Mouse (Mus musculus): ENCODE measurements at regions not wholly inside any gene's neighbourhood (a gene's known extent, or its start where the extent isn't known, plus 50 kb on each side); places are given as distances from the start of the nearest gene placed in this dataset.
A peak's percentile ranks its signal among the peaks of the same experiment; 100 is the strongest.

- no peaks in the 10 kb centered on the region for H3K36me3 ChIP-seq (ENCODE audit: control insufficient read depth, insufficient read depth, low read length)
- no peaks in the 10 kb centered on the region for H3K4me1 ChIP-seq (ENCODE audit: control insufficient read depth, insufficient read depth, low read depth, low read length)
- no peaks in the 10 kb centered on the region for H3K27me3 ChIP-seq (replicated peaks; ENCODE audit: control insufficient read depth, insufficient read depth, low read length)
- H3K27ac ChIP-seq (ENCODE audit: low read depth, low read length), result no peak overlapping the region
- H3K9ac ChIP-seq (ENCODE audit: low read depth, low read length), result no peak overlapping the region
- no peak overlapping the region for H3K4me3 ChIP-seq (ENCODE audit: low read length)
- H3K9me3 ChIP-seq (ENCODE audit: control insufficient read depth, low read length), result no peaks in the 10 kb centered on the region
- no peak for ATAC-seq
- no peak overlapping the region for H3K4me2 ChIP-seq (ENCODE audit: low read length)
- WGBS, result 73% methylated on average over 2 of the region's 2 CpGs
Measured at GRCm38 (mm10) chr3:136508575-136508974, 161.3 kb upstream of the Ppp3ca start.

- Histone ChIP-seq H3K9ac (ENCODE audit: low read depth, low read length) (no peak overlapping the region), H3K4me2 (ENCODE audit: low read length) (no peak overlapping the region), H3K36me3 (ENCODE audit: control insufficient read depth, insufficient read depth, low read length) (no peaks in the 10 kb centered on the region), H3K9me3 (ENCODE audit: control insufficient read depth, low read length) (no peaks in the 10 kb centered on the region), H3K27ac (ENCODE audit: low read depth, low read length) (no peak overlapping the region), H3K4me1 (ENCODE audit: control insufficient read depth, insufficient read depth, low read depth, low read length) (no peaks in the 10 kb centered on the region), H3K27me3 (replicated peaks; ENCODE audit: control insufficient read depth, insufficient read depth, low read length) (no peaks in the 10 kb centered on the region), H3K4me3 (ENCODE audit: low read length) (no peak overlapping the region)
- WGBS, result 63% methylated on average over 7 of the region's 7 CpGs
- ATAC-seq, result no peak
Measured at GRCm38 (mm10) chr3:136507070-136507469, 162.9 kb upstream of the Ppp3ca start.

- no peak for ATAC-seq
- Histone ChIP-seq H3K27me3 (replicated peaks; ENCODE audit: control insufficient read depth, insufficient read depth, low read length) (no peaks in the 10 kb centered on the region), H3K4me2 (ENCODE audit: low read length) (no peak overlapping the region), H3K27ac (ENCODE audit: low read depth, low read length) (no peak overlapping the region), H3K9ac (ENCODE audit: low read depth, low read length) (no peak overlapping the region), H3K9me3 (ENCODE audit: control insufficient read depth, low read length) (no peaks in the 10 kb centered on the region), H3K4me1 (ENCODE audit: control insufficient read depth, insufficient read depth, low read depth, low read length) (no peaks in the 10 kb centered on the region), H3K4me3 (ENCODE audit: low read length) (no peak overlapping the region), H3K36me3 (ENCODE audit: control insufficient read depth, insufficient read depth, low read length) (no peaks in the 10 kb centered on the region)
Measured at GRCm38 (mm10) chr3:136494831-136495230, 169.0 kb upstream of the Bank1 start.

GRCm38 (mm10) chr3:136491683-136492082, 165.8 kb upstream of the Bank1 start:
- Histone ChIP-seq H3K27ac (ENCODE audit: low read depth, low read length) (no peak overlapping the region), H3K9me3 (ENCODE audit: control insufficient read depth, low read length) (no peaks in the 10 kb centered on the region), H3K4me2 (ENCODE audit: low read length) (no peak overlapping the region), H3K27me3 (replicated peaks; ENCODE audit: control insufficient read depth, insufficient read depth, low read length) (no peaks in the 10 kb centered on the region), H3K9ac (ENCODE audit: low read depth, low read length) (no peak overlapping the region), H3K4me3 (ENCODE audit: low read length) (no peak overlapping the region), H3K36me3 (ENCODE audit: control insufficient read depth, insufficient read depth, low read length) (no peaks in the 10 kb centered on the region), H3K4me1 (ENCODE audit: control insufficient read depth, insufficient read depth, low read depth, low read length) (no peaks in the 10 kb centered on the region)
- 89% methylated on average over 2 of the region's 2 CpGs for WGBS
- ATAC-seq, result no peak

GRCm38 (mm10) chr3:136471693-136472092, 145.8 kb upstream of the Bank1 start:
- no peak overlapping the region for H3K27ac ChIP-seq (ENCODE audit: low read depth, low read length)
- H3K4me1 ChIP-seq (ENCODE audit: control insufficient read depth, insufficient read depth, low read depth, low read length), result no peaks in the 10 kb centered on the region
- H3K27me3 ChIP-seq (replicated peaks; ENCODE audit: control insufficient read depth, insufficient read depth, low read length), result no peaks in the 10 kb centered on the region
- no peak overlapping the region for H3K4me3 ChIP-seq (ENCODE audit: low read length)
- WGBS, result 84% methylated on average over 3 of the region's 3 CpGs
- no peak overlapping the region for H3K9ac ChIP-seq (ENCODE audit: low read depth, low read length)
- no peaks in the 10 kb centered on the region for H3K9me3 ChIP-seq (ENCODE audit: control insufficient read depth, low read length)
- ATAC-seq, result no peak
- no peaks in the 10 kb centered on the region for H3K36me3 ChIP-seq (ENCODE audit: control insufficient read depth, insufficient read depth, low read length)
- no peak overlapping the region for H3K4me2 ChIP-seq (ENCODE audit: low read length)

- ATAC-seq, result no peak
- Histone ChIP-seq H3K36me3 (ENCODE audit: control insufficient read depth, insufficient read depth, low read length) (no peaks in the 10 kb centered on the region), H3K9ac (ENCODE audit: low read depth, low read length) (no peak overlapping the region), H3K27ac (ENCODE audit: low read depth, low read length) (no peak overlapping the region), H3K9me3 (ENCODE audit: control insufficient read depth, low read length) (no peaks in the 10 kb centered on the region), H3K4me1 (ENCODE audit: control insufficient read depth, insufficient read depth, low read depth, low read length) (no peaks in the 10 kb centered on the region), H3K27me3 (replicated peaks; ENCODE audit: control insufficient read depth, insufficient read depth, low read length) (no peaks in the 10 kb centered on the region), H3K4me3 (ENCODE audit: low read length) (no peak overlapping the region), H3K4me2 (ENCODE audit: low read length) (no peak overlapping the region)
- 88% methylated on average over 3 of the region's 3 CpGs for WGBS
Measured at GRCm38 (mm10) chr3:136462747-136463146, 136.9 kb upstream of the Bank1 start.

- no peak overlapping the region for H3K4me3 ChIP-seq (ENCODE audit: low read length)
- no peak overlapping the region for H3K9ac ChIP-seq (ENCODE audit: low read depth, low read length)
- 59% methylated on average over 10 of the region's 10 CpGs for WGBS
- H3K4me2 ChIP-seq (ENCODE audit: low read length), result no peak overlapping the region
- no peaks in the 10 kb centered on the region for H3K27me3 ChIP-seq (replicated peaks; ENCODE audit: control insufficient read depth, insufficient read depth, low read length)
- no peaks in the 10 kb centered on the region for H3K36me3 ChIP-seq (ENCODE audit: control insufficient read depth, insufficient read depth, low read length)
- no peak overlapping the region for H3K27ac ChIP-seq (ENCODE audit: low read depth, low read length)
- ATAC-seq, result peak; percentile 80
- H3K9me3 ChIP-seq (ENCODE audit: control insufficient read depth, low read length), result no peaks in the 10 kb centered on the region
- H3K4me1 ChIP-seq (ENCODE audit: control insufficient read depth, insufficient read depth, low read depth, low read length), result no peaks in the 10 kb centered on the region; the same call in 1 of the 2 replicates
Measured at GRCm38 (mm10) chr3:136456471-136457117, 130.7 kb upstream of the Bank1 start.

- Histone ChIP-seq H3K27ac (ENCODE audit: low read depth, low read length) (no peak overlapping the region), H3K36me3 (ENCODE audit: control insufficient read depth, insufficient read depth, low read length) (no peaks in the 10 kb centered on the region), H3K4me1 (ENCODE audit: control insufficient read depth, insufficient read depth, low read depth, low read length) (no peaks in the 10 kb centered on the region; the same call in 1 of the 2 replicates), H3K4me2 (ENCODE audit: low read length) (no peak overlapping the region), H3K4me3 (ENCODE audit: low read length) (no peak overlapping the region), H3K27me3 (replicated peaks; ENCODE audit: control insufficient read depth, insufficient read depth, low read length) (no peaks in the 10 kb centered on the region), H3K9ac (ENCODE audit: low read depth, low read length) (no peak overlapping the region), H3K9me3 (ENCODE audit: control insufficient read depth, low read length) (no peaks in the 10 kb centered on the region)
- 59% methylated on average over 7 of the region's 7 CpGs for WGBS
- ATAC-seq, result no peak
Measured at GRCm38 (mm10) chr3:136455651-136456470, 130.0 kb upstream of the Bank1 start.

- H3K4me2 ChIP-seq (ENCODE audit: low read length), result no peak overlapping the region
- no peak for ATAC-seq
- no peaks in the 10 kb centered on the region for H3K9me3 ChIP-seq (ENCODE audit: control insufficient read depth, low read length)
- no peaks in the 10 kb centered on the region for H3K36me3 ChIP-seq (ENCODE audit: control insufficient read depth, insufficient read depth, low read length)
- H3K27ac ChIP-seq (ENCODE audit: low read depth, low read length), result no peak overlapping the region
- no peaks in the 10 kb centered on the region; the same call in 1 of the 2 replicates for H3K4me1 ChIP-seq (ENCODE audit: control insufficient read depth, insufficient read depth, low read depth, low read length)
- no peak overlapping the region for H3K9ac ChIP-seq (ENCODE audit: low read depth, low read length)
- H3K27me3 ChIP-seq (replicated peaks; ENCODE audit: control insufficient read depth, insufficient read depth, low read length), result no peaks in the 10 kb centered on the region
- 77% methylated on average over 3 of the region's 3 CpGs for WGBS
- no peak overlapping the region for H3K4me3 ChIP-seq (ENCODE audit: low read length)
Measured at GRCm38 (mm10) chr3:136454967-136455366, 129.1 kb upstream of the Bank1 start.
